Mouse (Mus musculus): ENCODE measurements around the gene Limch1. TPM values are rescaled to one million over a fixed set of nuclear protein-coding genes. Genes with fewer than 3 reads are reported as not detected.

The Limch1 gene
- polyA plus RNA-seq, 2 experiments, result 44.4 to 85.3 TPM

- no peaks in the 10 kb centered on the region for H3K4me1 ChIP-seq (ENCODE audit: control insufficient read depth, insufficient read depth, low read length)
- H3K27me3 ChIP-seq (ENCODE audit: control insufficient read depth, insufficient read depth, low read length), result peaks cover 88% of the 10 kb centered on the region
- H3K4me2 ChIP-seq (replicated peaks; ENCODE audit: low read depth, low read length, severe bottlenecking), result no peak within 1 kb of the TSS
- H3K4me3 ChIP-seq (replicated peaks; ENCODE audit: low read length), result no peak within 1 kb of the TSS
- no peaks in the 10 kb centered on the region for H3K9me3 ChIP-seq (ENCODE audit: control insufficient read depth, low read length)
- no peak for TF ChIP-seq POLR2A (IDR thresholded peaks at IDR 0.05; ENCODE audit: borderline replicate concordance, extremely low read depth, insufficient read depth, insufficient read length)
- no peak within 1 kb of the TSS for H3K9ac ChIP-seq (ENCODE audit: low read depth, low read length, severe bottlenecking)
- ATAC-seq (ENCODE audit: low FRiP score, low read depth) (no peak), DNase-seq (ENCODE audit: low spot score) (no peak)
- 2% methylated on average over 16 of the region's 16 CpGs for WGBS
- H3K36me3 ChIP-seq (ENCODE audit: control insufficient read depth, insufficient read depth, low read length), result no peaks in the 10 kb centered on the region
- no peak within 1 kb of the TSS for H3K27ac ChIP-seq (replicated peaks; ENCODE audit: low read depth, low read length)
Observed at GRCm38 (mm10) chr5:67098733-67099323, 353.2 kb downstream of the Limch1 start, which contains the start of gene Phox2b. Gene Phox2b, minus strand, starts transcription at chr5:67099301.

GRCm38 (mm10) chr5:67099393-67100271, 354.0 kb downstream of the Limch1 start:
- Histone ChIP-seq H3K27ac (replicated peaks; ENCODE audit: low read depth, low read length) (no peak overlapping the region), H3K9me3 (ENCODE audit: control insufficient read depth, low read length) (no peaks in the 10 kb centered on the region), H3K4me2 (replicated peaks; ENCODE audit: low read depth, low read length, severe bottlenecking) (no peak overlapping the region), H3K27me3 (ENCODE audit: control insufficient read depth, insufficient read depth, low read length) (peaks cover 88% of the 10 kb centered on the region), H3K36me3 (ENCODE audit: control insufficient read depth, insufficient read depth, low read length) (no peaks in the 10 kb centered on the region), H3K9ac (ENCODE audit: low read depth, low read length, severe bottlenecking) (no peak overlapping the region), H3K4me1 (ENCODE audit: control insufficient read depth, insufficient read depth, low read length) (no peaks in the 10 kb centered on the region), H3K4me3 (replicated peaks; ENCODE audit: low read length) (no peak overlapping the region)
- DNase-seq (ENCODE audit: low spot score), result no peak
- no peak for TF ChIP-seq POLR2A (IDR thresholded peaks at IDR 0.05; ENCODE audit: borderline replicate concordance, extremely low read depth, insufficient read depth, insufficient read length)
- 2% methylated on average over 32 of the region's 32 CpGs for WGBS
- ATAC-seq (ENCODE audit: low FRiP score, low read depth), result no peak

GRCm38 (mm10) chr5:67100564-67101394, 355.2 kb downstream of the Limch1 start:
- ATAC-seq (ENCODE audit: low FRiP score, low read depth) (no peak; the same call in 1 of the 2 replicates), DNase-seq (ENCODE audit: low spot score) (no peak)
- Histone ChIP-seq H3K9me3 (ENCODE audit: control insufficient read depth, low read length) (no peaks in the 10 kb centered on the region), H3K27me3 (ENCODE audit: control insufficient read depth, insufficient read depth, low read length) (peaks cover 82% of the 10 kb centered on the region), H3K9ac (ENCODE audit: low read depth, low read length, severe bottlenecking) (no peak overlapping the region), H3K4me2 (replicated peaks; ENCODE audit: low read depth, low read length, severe bottlenecking) (no peak overlapping the region), H3K4me1 (ENCODE audit: control insufficient read depth, insufficient read depth, low read length) (no peaks in the 10 kb centered on the region), H3K27ac (replicated peaks; ENCODE audit: low read depth, low read length) (no peak overlapping the region), H3K36me3 (ENCODE audit: control insufficient read depth, insufficient read depth, low read length) (no peaks in the 10 kb centered on the region), H3K4me3 (replicated peaks; ENCODE audit: low read length) (no peak overlapping the region)
- WGBS, result 1% methylated on average over 34 of the region's 34 CpGs
- no peak for TF ChIP-seq POLR2A (IDR thresholded peaks at IDR 0.05; ENCODE audit: borderline replicate concordance, extremely low read depth, insufficient read depth, insufficient read length)

- Histone ChIP-seq H3K9me3 (ENCODE audit: control insufficient read depth, low read length) (no peaks in the 10 kb centered on the region), H3K36me3 (ENCODE audit: control insufficient read depth, insufficient read depth, low read length) (no peaks in the 10 kb centered on the region), H3K27me3 (ENCODE audit: control insufficient read depth, insufficient read depth, low read length) (peaks cover 78% of the 10 kb centered on the region), H3K4me3 (replicated peaks; ENCODE audit: low read length) (no peak overlapping the region), H3K4me1 (ENCODE audit: control insufficient read depth, insufficient read depth, low read length) (no peaks in the 10 kb centered on the region), H3K9ac (ENCODE audit: low read depth, low read length, severe bottlenecking) (no peak overlapping the region), H3K4me2 (replicated peaks; ENCODE audit: low read depth, low read length, severe bottlenecking) (no peak overlapping the region), H3K27ac (replicated peaks; ENCODE audit: low read depth, low read length) (no peak overlapping the region)
- DNase-seq (ENCODE audit: low spot score), result no peak
- WGBS, result 4% methylated on average over 9 of the region's 9 CpGs
- no peak for TF ChIP-seq POLR2A (IDR thresholded peaks at IDR 0.05; ENCODE audit: borderline replicate concordance, extremely low read depth, insufficient read depth, insufficient read length)
- no peak; the same call in 1 of the 2 replicates for ATAC-seq (ENCODE audit: low FRiP score, low read depth)
Observed at GRCm38 (mm10) chr5:67101395-67101760, 355.8 kb downstream of the Limch1 start.
